Mouse (Mus musculus) gastrocnemius, adult 2 months (tissue): ENCODE data around the gene Pon1. TPM values are rescaled to one million over a fixed set of nuclear protein-coding genes. Genes with fewer than 3 reads are reported as not detected.

Experiments used
- DNase-seq: peaks from one replicate; pipeline ENCODE4 v3.0.0; 2022
- H3K27ac ChIP-seq: fragments of 200-600 bp; 2 replicates; pipeline ENCODE4 v1.8.1; 2022; ENCODE audit warnings: mild to moderate bottlenecking
- H3K4me3 ChIP-seq: fragments of 200-600 bp; 2 replicates; pipeline ENCODE4 v1.8.1; 2022; ENCODE audit warnings: mild to moderate bottlenecking, moderate library complexity
- CTCF ChIP-seq: fragments of 200-600 bp; IDR thresholded peaks from 2 replicates; pipeline ENCODE4 v1.8.1; 2022; ENCODE audit warnings: antibody characterized with exemption, mild to moderate bottlenecking, moderate library complexity
- intact Hi-C: fragments of 180-260 bp; cut with DNase I; formaldehyde crosslinking; loops from one replicate; pipeline ENCODE4 v1.15.1; 2025
- total RNA-seq, 2 experiments: library from RNA; stranded (reverse); gene quantifications; 2 replicates each; pipeline ENCODE4 v1.2.3; 2021

Gene Pon1
- total RNA-seq, 2 experiments from 2014 or later = 0.31 TPM; not detected in 1

- no peak for TF ChIP-seq CTCF
- Histone ChIP-seq H3K27ac (no peak overlapping the region), H3K4me3 (no peak overlapping the region)
- no peak for DNase-seq
- intact Hi-C loops = no loop called here
These were observed 54.1 kb downstream of the Pon1 start for GRCm38 (mm10) chr6:5139666-5140065.

GRCm38 (mm10) chr6:5138875-5139631 is 54.7 kb downstream of the Pon1 start:
- intact Hi-C loops = no loop called here
- Histone ChIP-seq H3K4me3 (no peak overlapping the region), H3K27ac (no peak overlapping the region)
- no peak for TF ChIP-seq CTCF
- no peak for DNase-seq

GRCm38 (mm10) chr6:5136046-5136445 is 57.7 kb downstream of the Pon1 start:
- no peak for DNase-seq
- TF ChIP-seq CTCF = no peak
- Histone ChIP-seq H3K4me3 (no peak overlapping the region), H3K27ac (no peak overlapping the region)
- intact Hi-C loops = no loop called here

- Histone ChIP-seq H3K27ac (no peak overlapping the region), H3K4me3 (no peak overlapping the region)
- intact Hi-C loops = no loop called here
- no peak for DNase-seq
- TF ChIP-seq CTCF = no peak
These were observed 58.8 kb downstream of the Pon1 start for GRCm38 (mm10) chr6:5134986-5135385.

- intact Hi-C loops = no loop called here
- no peak for DNase-seq
- no peak overlapping the region for H3K4me3 ChIP-seq
- H3K27ac ChIP-seq = no peak overlapping the region
- TF ChIP-seq CTCF = no peak
These were observed 64.2 kb downstream of the Pon1 start for GRCm38 (mm10) chr6:5129364-5130093.

- no peak for TF ChIP-seq CTCF
- no peak overlapping the region for H3K27ac ChIP-seq
- DNase-seq = no peak
- H3K4me3 ChIP-seq = no peak overlapping the region
- intact Hi-C loops = no loop called here
These were observed 73.5 kb downstream of the Pon1 start for GRCm38 (mm10) chr6:5120229-5120628.

GRCm38 (mm10) chr6:5119181-5119910 is 74.4 kb downstream of the Pon1 start:
- Histone ChIP-seq H3K27ac (no peak overlapping the region), H3K4me3 (no peak overlapping the region)
- intact Hi-C loops = loop anchor here (10.0 kb wide), 1 partner anchor 265 kb away; the partner anchor contains the start of gene Asb4
- DNase-seq = no peak
- no peak for TF ChIP-seq CTCF

Other genes starting within 250 kb of the Pon1 start
- 10 to 100 TPM; 33.2 to 35.8 TPM for gene Pon3, start 62.3 kb upstream of the Pon1 start, total RNA-seq
- 10 to 100 TPM; 14.8 to 14.9 TPM for gene Pon2, start 104.5 kb upstream of the Pon1 start, total RNA-seq
- 10 to 100 TPM; 13.1 to 13.4 TPM for gene Asb4, start 189.4 kb upstream of the Pon1 start, total RNA-seq